Mouse (Mus musculus) G1E-ER4 (cell line): ENCODE results near the gene Ubr4. TPM values are rescaled to one million over a fixed set of nuclear protein-coding genes. Genes with fewer than 3 reads are reported as not detected.

Source experiments
- GATA1 ChIP-seq: IDR thresholded peaks from one replicate; pipeline ENCODE4 v1.8.0; 2012; ENCODE audit warnings: low read length, inconsistent platforms
- polyA plus RNA-seq: library from polyadenylated mRNA; stranded (reverse); fragments of >175 nt; gene quantifications from 2 replicates; pipeline ENCODE4 v1.2.3, GENCODE M21; 2012

The Ubr4 gene
- polyA plus RNA-seq, 1 experiment, result 110 TPM

DNA sequence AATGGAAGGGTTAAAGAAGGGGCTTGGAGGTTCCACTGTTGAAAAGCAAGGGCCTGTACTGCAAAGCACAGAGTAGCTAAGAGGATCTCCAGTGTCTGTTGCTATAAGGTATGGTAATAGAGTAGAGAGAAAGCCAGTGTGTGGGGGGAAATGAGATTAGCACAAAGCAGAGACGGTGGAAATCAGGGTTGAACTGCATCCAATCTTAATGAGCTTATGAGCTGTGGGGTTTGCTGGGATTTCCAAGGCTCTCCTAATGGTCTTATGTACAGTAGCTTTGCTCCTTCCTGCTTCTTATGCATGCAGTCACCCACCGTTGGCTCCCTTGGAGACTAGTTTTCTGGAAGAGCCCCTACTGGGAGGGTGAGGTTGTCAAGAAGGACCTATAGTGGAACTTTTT is 93.8 kb downstream of the Ubr4 start:
- TF ChIP-seq GATA1, result no peak

- no peak for TF ChIP-seq GATA1
Measured at GRCm38 (mm10) chr4:139446731-139447675, 94.6 kb downstream of the Ubr4 start.

DNA sequence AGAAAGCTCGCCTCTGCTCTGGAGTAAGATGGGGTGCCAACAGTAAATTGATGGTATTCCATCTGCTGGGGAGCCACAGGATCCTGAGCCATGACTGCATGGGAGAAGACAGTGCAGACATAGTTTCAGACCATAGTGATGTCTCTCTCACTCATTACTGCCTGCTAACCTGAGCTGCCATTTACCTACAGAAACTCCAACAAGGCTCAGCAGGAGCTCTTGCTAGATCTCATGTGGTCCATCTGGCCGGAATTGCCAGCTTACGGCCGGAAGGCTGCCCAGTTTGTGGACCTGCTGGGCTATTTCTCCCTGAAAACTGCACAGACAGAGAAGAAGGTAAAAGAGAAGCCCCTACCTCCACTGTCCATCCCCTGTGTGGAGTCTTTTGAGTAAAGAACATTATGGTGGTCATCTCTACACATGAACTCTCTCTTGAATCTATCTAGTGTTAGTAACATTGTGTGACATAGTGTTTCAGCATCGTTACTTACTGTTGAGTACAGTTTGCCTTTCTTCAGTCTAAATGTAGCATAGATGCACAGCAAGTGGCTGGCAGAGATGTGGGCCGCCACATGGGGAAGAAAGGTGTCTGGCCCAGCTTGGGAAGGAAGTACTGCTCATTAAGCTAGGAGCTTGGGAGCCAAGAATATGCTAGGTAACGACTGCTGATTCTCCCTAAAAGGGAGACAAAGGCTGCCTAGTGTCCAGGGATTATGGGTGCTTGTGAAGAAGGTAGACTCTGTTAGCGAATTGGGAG is 100.7 kb downstream of the Ubr4 start:
- TF ChIP-seq GATA1, result no peak

DNA sequence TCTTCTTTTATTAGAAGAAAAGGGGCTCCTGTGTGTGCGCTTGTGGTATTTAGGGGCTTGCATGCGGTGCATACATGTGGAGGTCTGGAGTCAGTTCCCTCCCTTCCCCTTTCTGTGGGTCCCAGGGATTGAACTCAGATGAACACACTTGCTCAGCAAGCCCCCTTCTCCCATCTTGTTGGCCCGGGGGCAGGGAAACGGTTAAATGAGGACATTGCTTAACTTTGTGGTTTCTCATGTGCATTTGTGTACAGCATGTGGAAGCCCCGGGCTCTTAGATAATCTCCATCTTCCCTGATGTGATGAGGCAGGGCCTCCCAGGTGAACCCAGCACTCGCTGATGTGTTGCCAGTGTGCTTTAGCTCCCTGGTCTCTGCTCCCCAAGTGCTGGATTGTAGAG is 101.9 kb downstream of the Ubr4 start:
- no peak for TF ChIP-seq GATA1

- TF ChIP-seq GATA1, result no peak
Measured at GRCm38 (mm10) chr4:139459970-139460369, 107.6 kb downstream of the Ubr4 start.

DNA sequence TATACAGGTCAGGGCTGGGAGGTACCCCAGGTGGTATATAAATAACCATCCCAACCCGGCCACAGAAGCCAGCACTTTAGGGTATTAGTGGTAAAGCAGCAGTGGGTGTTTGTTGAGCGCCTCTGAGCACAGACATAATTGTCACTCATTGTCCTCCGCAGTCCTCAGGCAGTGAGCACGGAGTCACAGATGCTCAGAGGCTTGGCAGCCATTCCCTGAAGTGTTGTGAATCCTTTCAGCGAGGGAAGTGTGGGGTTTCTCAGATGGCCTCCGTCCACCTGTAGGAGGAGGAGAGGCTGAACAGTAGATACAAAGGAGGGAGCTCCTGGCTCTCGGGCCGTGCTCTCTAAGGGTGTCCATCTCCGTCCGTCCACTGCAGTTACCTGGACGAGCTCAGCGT is 111.8 kb downstream of the Ubr4 start:
- TF ChIP-seq GATA1, result no peak

DNA sequence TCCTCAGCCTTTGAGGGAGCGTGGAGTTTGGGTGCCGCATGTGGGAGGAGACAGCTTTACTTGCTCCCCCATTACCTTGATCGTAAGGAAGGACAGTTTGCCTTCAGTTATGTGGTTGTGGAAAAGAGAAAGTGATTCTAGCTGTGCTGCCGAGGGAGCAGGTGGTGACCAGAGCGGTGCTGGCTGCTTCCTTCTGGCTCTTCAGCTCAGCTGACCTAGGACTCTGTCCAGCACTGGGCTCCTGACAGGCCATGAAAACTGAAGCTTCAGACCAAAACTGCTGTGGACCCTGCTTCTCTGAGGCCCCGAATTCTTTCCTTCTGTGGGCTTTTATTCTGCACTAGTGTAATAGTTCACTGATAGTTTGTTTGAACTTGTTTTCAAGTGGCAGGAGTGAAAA is 114.1 kb downstream of the Ubr4 start:
- no peak for TF ChIP-seq GATA1

- no peak for TF ChIP-seq GATA1
Measured at GRCm38 (mm10) chr4:139470198-139470597, 117.8 kb downstream of the Ubr4 start.

GRCm38 (mm10) chr4:139476663-139477625 is 124.5 kb downstream of the Ubr4 start:
- TF ChIP-seq GATA1, result no peak

GRCm38 (mm10) chr4:139477983-139478382 is 125.6 kb downstream of the Ubr4 start:
- no peak for TF ChIP-seq GATA1

GRCm38 (mm10) chr4:139479176-139479575 is 126.8 kb downstream of the Ubr4 start:
- TF ChIP-seq GATA1, result no peak

GRCm38 (mm10) chr4:139481400-139481799 is 129.0 kb downstream of the Ubr4 start:
- TF ChIP-seq GATA1, result no peak

DNA sequence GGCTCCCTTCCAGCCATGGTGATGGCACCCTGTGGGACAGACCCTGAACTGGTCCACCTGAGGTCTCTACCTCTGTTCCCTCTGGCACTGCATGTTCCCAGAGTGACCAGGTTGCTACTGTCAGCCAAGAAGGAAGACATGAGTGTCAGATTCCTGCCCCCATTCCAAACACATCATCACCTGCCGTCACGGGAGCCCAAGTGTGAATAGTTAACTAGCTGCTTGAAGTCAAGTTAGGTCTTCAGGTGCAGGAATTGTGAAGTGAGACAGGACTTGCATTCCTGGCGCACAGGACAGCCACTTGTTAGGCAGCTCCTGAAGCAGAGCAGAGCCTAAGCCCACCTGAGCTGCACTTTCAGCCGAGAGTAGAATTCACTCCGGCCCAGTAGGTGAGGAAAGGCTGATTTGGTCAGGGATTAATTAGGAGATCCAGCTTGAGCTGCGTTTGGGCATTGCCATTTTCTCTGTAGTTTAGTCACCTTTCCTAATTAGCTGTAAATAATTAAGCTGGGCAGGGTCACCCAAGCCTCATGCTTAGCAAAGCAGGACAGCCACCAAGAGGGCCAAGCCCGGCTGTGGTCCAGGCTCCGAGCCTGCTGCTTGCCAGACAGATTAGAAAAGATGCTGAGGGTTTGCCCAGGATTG is 131.2 kb downstream of the Ubr4 start:
- TF ChIP-seq GATA1, result no peak

- TF ChIP-seq GATA1, result no peak
Measured at GRCm38 (mm10) chr4:139484496-139484895, 132.1 kb downstream of the Ubr4 start.

GRCm38 (mm10) chr4:139487085-139487484 is 134.7 kb downstream of the Ubr4 start:
- no peak for TF ChIP-seq GATA1

- TF ChIP-seq GATA1, result no peak
Measured at GRCm38 (mm10) chr4:139488325-139488724, 135.9 kb downstream of the Ubr4 start.
